Mouse (Mus musculus) testis, postnatal 10 days (tissue): ENCODE data around the gene Gm5891.
"Not testable (repeated sequence)": the region's sequence is repeated elsewhere in the genome, so short reads cannot be mapped to it uniquely, and the experiment has no call there.

ENCODE experiments used
- DNase-seq: peaks from one replicate; pipeline ENCODE4 v3.0.0; 2021; ENCODE audit warnings: low spot score

Gene Gm5891

GRCm38 (mm10) chr7:21921191-21921590, at the start of gene Gm5891:
TSS of gene Gm5891 (minus strand) at chr7:21921291.
- DNase-seq, result not testable (repeated sequence)
